Mouse (Mus musculus) cerebellum, postnatal 10 days (tissue): Measurements from ENCODE around the gene Tnf.
"Not testable (repeated sequence)": the region's sequence is repeated elsewhere in the genome, so short reads cannot be mapped to it uniquely, and the experiment has no call there.

ENCODE experiments used
- DNase-seq, 2 experiments: peaks; one replicate each; pipeline ENCODE4 v3.0.0; 2021; ENCODE audit warnings: mixed read lengths in 2 of 2

Tnf gene

DNA sequence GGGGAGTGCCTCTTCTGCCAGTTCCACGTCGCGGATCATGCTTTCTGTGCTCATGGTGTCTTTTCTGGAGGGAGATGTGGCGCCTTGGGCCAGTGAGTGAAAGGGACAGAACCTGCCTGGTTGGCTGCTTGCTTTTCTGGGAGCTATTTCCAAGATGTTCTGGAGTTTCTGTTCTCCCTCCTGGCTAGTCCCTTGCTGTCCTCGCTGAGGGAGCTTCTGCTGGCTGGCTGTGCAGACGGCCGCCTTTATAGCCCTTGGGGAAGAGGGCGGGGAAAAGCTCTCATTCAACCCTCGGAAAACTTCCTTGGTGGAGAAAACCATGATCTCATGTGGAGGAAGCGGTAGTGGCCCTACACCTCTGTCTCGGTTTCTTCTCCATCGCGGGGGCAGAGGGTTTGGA lies at the start of gene Tnf:
Tnf (minus strand) TSS at position 221 of the 400 bp plus-strand sequence.
- DNase-seq = no peak

DNA sequence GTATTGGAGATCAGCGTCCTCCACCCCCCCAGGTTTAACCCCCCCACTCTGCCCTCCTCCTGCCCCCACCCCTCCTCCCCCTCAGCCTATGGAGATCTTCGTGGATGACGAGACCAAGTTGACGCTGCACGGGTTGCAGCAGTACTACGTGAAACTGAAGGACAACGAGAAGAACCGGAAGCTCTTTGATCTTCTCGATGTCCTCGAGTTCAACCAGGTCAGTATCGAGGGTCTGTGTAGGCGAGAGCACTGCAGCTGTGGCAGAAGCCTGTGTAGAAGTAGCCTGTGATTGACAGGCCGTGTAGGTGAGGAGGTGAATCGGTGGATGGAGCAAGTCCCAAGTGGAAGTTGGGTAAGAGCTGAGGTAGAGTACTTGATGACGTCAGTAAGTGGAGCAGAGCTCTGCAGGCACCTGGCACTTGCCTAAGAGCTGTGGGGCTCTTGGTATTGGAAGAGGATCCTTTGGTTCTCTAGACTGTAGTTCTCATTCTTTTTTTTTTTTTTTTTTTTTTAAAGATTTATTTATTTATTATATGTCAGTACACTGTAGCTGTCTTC lies 49.4 kb upstream of the Tnf start:
- DNase-seq = no peak

DNA sequence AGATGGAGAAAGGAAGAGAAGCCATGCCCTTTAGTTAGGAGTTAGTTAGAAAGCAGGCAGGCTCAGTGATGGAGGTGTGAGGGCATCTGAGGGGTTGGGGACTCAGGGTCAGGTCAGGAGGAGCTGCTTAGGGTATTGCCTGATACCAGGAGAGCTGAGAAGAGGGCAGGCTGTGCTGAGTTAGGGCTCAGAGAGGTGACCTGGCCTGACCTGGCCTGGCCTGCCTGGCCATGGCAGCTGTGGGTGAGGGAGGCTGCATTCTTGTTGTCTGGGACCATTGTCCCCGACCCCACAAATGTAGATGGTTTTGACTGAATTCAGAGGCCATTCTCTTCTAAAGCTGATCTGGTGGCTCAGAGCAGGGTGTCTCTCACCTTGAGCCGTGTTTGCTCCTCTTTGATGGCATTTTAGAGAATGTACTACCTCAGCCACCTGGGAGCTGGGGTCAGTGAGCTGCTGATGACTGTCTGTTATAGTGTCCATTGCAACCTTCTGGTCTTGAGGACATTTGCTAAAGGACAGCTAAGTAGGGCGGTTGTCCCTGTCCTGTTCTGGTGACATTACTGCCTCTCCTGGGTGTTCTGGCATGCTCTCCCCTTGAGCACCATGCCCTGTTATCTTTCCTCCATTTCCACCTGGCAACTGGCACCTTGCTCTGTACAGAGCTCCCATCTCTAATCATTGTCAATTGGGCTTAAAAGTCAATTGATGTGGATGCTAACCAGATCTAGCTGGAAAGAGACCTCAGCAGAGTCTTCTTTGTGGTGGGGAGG lies 48.7 kb upstream of the Tnf start:
- DNase-seq = peak in 1 of 2 experiments; percentile 13

DNA sequence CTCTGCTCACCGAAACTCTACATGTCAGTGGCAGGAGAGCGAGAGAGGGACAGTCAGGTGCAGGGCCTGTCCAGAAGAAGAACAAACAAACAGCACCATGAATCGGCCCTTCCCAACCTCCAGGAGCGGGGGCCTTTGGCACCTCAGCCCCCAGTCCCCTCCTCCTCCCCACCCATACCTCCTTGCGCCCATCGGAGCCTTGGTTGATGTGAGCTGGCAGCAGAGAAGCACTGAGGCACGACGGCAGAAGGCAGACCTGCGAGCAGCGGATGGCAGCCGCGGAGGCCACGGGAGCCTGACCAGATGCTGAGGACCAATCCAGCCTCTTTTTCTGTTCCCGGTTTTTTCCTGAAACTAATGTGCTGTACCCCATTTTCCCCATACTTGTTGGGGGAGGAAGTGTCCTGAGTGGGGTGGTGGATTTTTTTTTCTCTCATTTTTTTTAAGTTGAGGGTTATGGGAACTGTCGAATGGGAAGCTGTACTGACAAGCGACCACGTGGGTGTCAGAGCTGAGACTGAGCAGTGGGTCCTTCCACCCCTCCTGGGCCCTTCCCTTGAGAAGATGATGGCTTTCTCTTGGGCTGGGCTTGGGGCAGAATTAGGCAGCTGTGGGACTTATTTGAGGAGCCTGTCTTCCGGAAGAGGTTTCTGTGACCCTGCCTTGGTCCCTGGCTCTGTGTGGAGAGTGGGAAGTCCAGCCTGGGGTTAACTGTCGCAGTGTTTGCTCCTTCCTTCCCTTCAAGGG lies 47.8 kb upstream of the Tnf start:
- DNase-seq = peak in 1 of 2 experiments; percentile 29

DNA sequence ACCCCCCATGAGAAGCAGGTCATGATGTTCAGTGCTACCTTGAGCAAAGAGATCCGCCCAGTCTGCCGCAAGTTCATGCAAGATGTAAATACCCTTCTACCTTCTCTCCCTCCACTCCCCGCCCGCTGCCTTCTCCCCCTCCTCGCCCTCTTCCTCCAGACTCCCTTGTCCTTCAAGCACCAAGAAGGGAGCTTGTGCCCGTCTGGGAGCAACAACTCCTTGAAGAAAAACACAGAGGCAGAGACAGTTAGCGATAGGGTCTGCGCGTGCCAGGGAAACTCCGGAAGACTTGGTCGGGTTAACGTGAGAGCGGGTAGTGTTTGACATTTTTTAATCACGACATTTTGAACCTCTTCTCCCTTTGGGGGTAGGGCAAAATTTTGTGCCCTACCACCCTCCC lies 47.2 kb upstream of the Tnf start:
- peak in 1 of 2 experiments; percentile 12 for DNase-seq

DNA sequence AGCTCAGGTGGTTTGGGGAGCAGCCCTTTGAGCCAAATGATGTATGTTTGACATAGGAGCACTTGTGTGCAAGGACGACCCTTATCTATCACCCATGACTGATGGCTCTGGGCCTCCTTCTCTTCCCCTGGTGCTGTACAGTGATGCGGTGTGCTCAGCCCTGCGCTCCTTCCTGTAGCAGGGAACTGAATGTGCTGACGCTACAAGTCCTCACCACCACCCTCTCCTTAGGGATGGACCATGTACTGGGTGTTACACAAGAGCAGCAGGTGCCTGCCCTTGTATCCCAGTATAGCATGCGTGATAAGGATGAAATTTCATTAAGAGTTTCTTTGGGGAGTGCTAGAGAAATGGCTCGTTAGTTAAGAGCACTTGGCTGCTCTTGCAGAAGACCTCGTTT lies 45.3 kb upstream of the Tnf start:
- no peak for DNase-seq

DNA sequence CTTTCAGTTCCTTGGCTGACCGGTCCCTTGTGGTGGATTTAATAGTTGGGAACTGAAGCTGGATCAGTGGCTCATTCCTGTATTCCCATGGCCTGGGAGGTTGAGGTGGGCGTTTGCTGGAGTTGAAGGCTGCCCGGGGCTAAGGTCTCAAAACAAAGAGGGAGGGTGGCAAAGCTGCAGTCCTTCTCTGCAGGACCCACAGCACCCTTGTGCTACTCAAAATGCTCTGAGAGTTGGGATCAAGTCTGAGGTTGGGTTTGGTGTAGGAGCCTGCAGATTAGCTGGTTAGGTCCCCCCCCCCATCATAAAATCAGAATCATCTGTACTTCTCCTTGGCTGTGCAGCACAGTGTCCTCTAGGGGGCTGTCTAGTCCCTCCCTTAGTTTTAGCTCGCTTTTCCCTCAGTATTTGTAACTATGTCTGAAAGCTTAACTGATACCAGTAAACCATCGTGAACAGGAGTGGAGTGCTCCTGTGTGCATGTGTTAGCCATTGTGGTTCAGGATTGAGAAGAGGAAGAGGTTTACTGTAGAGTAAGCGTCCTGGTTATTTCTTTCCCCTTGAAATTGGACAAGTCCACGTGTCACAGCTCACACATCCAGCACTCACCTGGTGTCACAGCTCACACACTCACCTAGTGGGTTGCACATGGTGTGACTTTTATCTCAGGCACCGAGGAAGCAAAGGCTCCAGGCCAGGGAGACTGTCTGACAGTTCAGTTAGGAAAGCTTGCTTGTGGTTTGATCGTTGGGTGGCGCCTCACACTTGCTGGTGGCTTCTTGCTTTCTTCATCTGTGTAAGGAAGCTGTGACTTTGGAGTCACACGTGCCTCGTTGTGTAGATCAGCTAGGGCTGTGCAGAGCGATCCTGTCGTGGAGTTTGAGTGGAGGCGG lies 44.2 kb upstream of the Tnf start:
- peak in 1 of 2 experiments; percentile 59 for DNase-seq

DNA sequence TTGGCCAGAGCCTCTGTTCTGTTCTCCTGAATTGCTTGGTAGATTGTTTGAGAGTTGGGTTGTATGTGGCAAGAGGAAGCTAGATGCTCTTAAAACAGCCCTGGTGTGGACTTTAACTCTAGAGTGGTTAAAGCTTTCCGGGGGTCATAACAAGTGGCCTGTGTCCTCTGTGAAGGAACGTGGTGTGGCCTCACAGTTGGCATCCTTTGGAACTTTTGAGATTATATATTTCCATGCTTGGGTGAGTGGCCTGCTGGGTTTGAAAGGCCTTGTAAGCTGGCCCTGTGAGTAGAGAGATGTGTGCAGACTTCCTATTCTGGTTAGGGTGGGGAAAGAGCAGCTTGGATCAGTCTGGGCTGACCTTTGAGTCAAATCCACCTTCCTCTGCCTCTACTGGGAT lies 43.2 kb upstream of the Tnf start:
- no peak for DNase-seq

DNA sequence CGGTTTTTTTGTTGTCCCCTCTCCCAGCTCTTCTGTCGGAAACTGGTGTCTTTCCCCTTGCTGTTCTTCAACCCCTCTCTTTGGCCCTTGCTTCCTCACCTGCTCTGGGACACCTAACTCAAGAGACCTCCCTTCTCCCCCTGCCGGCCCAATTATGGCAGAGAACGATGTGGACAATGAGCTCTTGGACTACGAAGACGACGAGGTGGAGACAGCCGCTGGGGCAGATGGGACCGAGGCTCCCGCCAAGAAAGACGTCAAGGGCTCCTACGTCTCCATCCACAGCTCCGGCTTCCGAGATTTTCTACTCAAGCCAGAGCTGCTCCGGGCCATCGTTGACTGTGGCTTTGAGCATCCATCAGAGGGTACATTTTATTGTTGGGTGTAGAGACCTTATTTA lies 41.3 kb upstream of the Tnf start:
- peak; percentile 89 to 90 for DNase-seq

DNA sequence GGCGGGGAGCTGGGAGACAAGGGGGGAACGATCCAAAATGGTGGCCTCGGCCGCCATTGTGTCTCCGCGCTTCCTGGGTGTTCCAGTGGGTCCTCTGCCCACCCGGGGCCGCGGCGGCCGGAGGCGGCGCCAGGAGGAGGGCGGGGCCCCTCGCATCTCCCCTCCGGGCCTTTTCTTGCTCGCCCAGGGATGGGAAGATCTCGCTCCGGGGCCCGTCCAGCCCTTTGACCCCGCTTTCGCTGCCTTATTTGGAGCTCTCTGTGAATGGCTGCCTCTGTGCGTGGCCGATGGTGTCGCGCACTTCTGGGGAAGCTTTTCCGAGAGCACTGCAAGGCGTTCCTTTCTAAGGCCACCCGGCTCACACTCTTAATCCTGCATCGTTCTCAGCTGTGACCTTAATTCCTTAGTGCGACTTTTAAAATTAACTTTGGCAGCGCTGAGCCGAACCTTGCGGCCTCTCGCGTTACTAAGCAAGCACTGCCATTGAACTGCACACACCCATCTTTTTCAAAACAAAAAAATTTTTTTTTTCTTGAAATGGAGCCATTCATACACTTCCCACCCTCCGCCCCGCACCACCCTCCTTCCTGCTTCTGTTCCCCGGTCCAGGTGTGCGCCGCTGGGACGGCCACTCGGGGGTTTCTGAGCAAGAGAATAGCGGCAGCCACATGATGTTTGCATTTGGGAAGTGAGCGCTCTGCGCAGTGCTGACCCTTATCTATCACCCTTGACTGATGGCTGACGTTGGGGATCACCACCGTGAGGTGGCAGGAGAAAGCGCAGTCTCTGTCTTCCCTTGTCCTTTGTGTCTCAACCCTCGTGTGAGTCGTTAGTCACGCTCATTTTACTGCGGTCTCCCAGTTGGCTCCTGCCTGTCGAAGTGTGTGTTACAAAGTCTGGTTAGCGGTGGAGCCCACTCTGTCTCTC lies 40.5 kb upstream of the Tnf start:
- DNase-seq = peak; percentile 70 to 76

DNA sequence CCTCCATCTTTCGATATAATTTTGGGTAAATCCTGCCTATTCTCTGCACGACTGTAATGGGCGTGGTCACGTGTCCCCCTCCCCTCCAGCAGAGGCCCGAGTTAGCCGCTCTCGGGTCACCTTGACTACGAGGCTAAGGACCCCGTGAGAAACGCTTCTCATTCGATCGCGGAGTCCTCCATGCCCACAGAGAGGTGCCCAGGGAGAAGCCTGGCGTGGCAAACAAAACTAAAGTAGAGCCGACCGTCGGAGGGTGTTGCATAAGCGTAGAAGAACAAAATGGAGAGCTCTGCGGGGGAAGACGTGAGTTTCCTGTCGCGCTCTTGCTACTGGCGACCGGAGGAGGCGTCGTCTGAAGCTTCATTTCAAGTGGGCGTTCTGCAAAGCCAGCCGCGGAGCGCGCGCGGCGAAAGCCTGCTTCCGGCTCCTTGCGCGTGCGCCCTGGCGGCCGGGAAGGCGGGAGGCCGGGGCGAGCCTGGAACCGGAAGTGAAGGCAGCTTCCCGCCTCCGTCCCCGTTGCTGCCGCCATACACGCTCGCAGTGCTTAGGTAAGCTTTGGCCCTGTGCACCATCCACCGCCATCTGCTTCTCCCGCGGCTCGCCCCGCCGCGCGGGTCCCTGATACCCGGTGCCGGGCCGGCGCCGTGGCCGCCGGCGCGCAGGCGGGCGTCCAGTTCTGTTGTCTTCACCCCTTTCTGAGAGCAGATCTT lies 39.7 kb upstream of the Tnf start, which contains the start of gene Ddx39b:
Ddx39b (plus strand) TSS at position 442 of the 710 bp plus-strand sequence.
- peak; percentile 96 to 98 for DNase-seq

DNA sequence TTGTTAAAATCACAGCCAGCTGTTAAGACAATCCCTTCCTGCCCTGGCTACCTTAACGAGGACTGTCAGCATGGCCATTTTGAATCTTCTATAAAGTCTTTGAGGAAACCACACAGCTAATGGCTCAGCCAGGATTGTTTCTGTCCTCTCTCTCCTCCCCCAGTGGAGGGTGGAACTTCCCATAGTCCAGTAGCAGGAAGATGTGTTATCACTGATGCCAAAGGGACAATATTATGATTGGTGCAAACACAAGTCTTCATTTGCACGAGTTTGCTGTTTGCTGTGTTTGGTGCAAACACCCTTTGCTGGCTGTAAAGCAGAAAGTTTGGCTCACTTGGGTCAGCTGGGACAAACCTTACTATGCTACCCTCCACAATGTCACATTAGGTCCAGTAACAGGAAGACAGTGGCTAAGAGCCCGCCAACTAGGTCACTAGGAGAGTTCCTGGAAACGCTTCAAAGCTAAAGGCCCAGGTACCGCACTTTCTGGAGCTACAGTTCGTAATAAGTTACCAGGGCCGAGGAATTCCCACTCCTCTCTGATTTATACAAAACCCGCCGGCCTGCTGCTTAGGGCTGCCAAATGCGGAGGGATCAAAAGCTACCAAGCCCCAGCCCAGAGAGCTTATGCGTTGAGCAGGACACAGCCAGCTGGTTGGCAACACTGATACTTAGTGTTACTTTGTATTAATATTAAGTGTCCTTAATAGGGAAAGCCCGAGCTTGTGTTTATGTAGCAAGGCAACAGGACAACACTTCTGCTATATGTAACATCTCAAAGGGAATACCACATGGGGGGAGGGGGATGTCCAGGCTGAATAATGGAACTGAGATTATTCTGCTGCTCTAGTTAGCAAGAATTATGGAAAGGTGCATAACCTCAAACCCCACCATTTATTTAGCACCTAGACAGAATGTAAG lies 38.8 kb upstream of the Tnf start:
- no peak for DNase-seq

DNA sequence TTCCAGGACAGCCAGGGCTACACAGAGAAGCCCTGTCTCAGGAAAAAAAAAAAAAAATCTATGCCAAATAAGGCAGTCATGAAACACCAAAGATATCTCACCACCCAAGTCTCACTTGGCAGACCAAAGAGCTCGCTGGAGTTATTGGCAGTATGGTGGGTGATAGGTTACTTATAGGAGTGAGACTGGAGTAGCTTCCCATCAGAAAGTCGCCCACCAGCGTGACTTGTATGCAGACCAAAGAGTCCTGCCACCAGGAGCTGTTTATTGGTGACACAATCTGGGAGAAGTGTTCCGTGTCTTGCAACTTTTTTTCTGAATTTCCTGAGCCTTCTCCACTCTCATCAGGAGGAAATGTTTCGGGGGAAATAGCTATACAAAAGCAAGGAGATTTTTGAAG lies 37.9 kb upstream of the Tnf start:
- DNase-seq = no peak

DNA sequence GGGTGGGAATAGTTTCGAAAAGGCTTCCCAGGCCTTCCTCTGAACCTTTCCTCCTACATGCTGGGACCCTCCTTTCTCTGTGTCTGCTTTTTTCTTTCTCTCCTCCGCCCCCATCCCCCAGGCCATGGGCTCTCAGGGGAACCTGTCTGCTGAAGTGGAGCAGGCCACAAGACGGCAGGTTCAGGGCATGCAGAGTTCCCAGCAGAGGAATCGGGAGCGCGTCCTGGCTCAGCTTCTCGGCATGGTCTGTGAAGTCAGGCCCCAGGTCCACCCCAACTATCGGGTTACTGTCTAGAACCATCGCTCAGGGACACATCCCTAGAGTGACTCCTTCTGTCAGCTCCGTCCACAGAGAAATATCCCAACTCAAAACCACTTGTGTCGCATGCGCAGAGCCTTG lies 35.7 kb upstream of the Tnf start:
- peak in 1 of 2 experiments; percentile 30 for DNase-seq

DNA sequence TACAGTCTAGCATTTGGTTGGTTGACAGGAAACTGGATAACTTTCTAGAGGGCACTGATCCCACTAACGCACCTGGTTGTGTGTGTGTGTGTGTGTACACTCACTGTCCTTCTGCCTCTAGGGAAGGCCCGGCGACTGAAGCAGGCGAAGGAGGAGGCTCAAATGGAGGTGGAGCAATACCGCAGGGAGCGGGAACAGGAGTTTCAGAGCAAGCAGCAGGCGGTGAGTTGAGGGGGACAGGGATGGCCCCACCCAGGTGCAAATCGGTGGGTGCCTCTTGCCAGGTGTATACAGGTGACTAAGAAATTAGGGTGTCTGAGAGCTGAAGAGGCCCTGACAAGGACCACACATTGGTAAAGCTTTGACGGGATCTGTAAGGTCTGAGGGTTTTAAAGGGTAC lies 35.2 kb upstream of the Tnf start:
- DNase-seq = peak; percentile 44 to 54

DNA sequence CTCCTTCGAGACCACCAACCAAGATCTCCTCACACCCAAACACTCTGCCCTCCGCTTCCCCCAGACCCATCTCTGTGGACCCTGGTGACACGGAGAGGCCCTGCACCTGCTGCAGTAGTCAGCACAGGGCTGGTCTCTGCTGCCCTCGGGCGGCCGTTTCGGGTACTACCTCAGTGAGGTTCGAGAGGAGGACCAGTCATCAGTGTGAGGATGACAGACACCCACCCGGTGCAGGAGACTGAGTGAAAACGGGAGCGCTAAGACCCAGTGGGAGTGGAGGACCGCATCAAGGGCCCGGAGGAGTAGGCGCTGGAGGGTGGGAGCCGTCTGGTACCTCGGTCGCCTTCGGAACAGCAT lies 34.6 kb upstream of the Tnf start:
- peak; percentile 100 for DNase-seq

DNA sequence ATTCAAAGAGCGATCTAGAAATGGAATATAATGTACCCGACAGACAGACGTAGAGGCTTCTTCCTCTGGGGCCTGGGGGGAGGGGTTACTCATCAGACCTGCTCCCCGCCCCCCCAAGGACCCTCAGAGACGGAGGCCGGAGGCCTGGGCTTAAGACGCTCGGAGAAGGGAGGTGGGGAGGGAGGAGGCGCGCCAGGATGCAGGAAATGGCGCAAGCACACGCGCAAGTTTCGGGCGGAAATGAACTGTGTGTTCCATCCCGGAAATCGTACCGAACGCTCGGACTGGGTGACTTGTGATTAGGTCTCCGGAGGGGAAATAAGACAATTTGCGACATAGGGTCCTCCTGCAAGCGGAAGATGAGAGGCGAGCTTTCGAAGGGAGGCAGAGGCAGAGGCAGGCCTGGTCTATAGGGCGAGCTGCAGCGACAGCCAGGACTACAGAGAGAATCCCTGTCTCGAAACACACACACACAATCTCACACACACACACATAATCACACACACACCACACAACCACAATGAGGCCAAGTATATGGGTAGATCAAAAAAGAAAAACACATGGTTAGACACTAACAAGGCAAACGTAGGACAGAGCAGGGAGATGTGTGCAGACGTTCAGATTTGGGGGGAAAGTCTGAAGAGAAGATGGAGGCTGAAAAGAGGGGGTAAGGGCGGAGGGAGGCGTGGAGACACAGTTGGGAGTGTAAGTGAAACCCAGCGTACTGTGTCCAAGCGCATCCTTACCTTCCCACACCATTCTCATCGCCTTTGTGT lies 34.0 kb upstream of the Tnf start, which contains the start of gene Nfkbil1:
Nfkbil1 (minus strand) TSS at position 179 of the 776 bp plus-strand sequence.
- peak; percentile 93 to 95 for DNase-seq

DNA sequence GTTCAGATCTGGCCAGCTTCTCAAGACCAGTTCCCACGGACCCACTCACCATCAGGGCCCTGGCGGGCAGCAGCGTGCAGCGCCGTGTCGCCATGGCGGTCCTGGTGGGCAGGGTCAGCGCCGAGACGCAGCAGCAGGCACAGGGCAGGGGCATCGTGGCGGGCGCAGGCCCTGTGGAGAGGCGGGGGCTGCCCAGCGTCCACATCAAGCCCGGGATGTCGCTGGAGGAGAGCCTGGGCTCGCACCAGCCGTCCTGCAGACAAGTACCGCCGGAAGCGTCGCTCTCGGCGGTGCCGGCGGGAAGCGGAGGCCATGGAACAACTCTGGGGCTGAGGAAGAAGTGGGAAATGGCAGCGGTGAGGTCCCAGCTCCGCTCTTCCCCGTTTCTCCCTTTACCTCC lies 33.1 kb upstream of the Tnf start:
- peak; percentile 53 to 54 for DNase-seq

DNA sequence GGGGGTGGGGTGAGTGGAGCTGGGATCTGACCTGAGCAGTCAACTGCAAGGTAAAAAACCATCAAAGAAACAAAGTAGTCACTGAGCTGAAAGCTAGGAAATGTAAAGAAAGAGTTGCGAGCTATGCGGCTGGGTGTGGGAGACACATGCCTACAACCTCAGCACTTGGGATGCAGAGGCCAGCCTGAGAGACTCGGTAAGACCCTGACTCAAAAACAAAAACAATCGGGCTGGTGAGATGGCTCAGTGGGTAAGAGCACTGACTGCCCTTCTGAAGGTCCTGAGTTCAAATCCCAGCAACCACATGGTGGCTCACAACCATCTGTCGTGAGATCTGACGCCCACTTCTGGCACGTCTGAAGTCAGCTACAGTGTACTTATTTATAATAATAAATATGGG lies 32.3 kb upstream of the Tnf start:
- not testable (repeated sequence) for DNase-seq
